Mouse (Mus musculus) CH12F3 (cell line): ENCODE measurements around the gene Slirp.

Experiments
- in situ Hi-C: fragments of 300-500 bp; cut with MboI; formaldehyde crosslinking; loops from 2 replicates; pipeline ENCODE4 v1.14.3; 2020; ENCODE audit warnings: low sequenced_read_pairs

Gene Slirp

GRCm38 (mm10) chr12:87443700-87444122, at the start of gene Slirp, which contains the start of gene Alkbh1:
Gene Slirp (plus strand): TSS chr12:87443896.
Gene Alkbh1 (minus strand): TSS chr12:87444017.
- in situ Hi-C loops: no loop called here

DNA sequence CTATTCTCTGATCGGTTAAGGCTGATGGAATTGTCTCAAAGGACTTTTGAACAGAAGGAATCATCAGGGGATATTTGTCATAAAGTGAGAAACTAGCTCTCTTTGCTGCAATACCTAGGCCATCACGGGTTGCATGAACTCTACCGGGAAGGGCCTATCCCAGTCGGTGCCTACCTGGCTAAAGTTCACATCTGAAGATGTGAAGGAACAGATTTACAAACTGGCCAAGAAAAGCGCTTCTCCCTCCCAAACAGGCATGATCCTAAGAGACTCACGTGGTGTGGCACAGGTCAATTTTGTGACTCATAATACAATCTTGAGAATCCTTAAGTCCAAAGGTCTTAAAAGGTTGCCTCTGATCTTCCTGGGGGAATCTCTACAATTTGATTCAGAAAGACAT, 49.4 kb upstream of the Slirp start:
- in situ Hi-C loops: no loop called here

GRCm38 (mm10) chr12:87397126-87397525, 46.6 kb upstream of the Slirp start:
- in situ Hi-C loops: no loop called here

- in situ Hi-C loops: no loop called here
Observed at GRCm38 (mm10) chr12:87397811-87398417, 45.8 kb upstream of the Slirp start.

DNA sequence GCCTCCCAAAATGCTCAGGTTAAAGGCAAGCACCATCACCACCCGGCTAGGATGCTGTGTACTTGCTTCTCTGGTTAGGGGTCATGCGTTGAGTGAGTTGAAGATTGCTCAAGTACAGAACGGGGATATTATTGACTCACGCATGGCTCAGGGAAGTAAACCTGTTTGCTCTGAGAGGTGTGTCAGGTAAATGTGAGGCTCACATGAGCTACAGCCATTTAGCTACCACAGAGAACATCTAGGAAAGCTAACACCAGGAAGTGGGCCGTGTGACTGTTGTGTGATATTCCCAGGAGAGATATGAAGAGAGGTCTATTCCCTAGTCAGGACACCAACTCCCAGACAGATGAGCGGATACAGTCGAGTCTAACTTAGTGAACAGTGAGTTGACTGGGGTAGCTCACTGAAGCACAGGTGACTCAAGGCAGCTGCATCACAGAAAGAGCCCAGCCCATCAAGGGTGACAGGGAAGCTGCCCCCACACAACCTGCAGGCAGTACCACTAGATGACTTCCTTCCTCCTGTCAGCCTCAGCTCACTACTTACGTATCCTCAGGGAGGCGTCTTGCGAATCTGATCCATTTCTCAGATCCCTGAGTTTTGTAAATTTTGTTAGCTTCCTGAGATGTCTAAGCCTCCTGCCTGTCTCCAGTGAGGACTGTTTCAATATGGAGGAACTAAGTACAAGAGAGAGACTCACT, 44.4 kb upstream of the Slirp start:
- in situ Hi-C loops: no loop called here

- in situ Hi-C loops: no loop called here
Observed at GRCm38 (mm10) chr12:87401883-87402282, 41.8 kb upstream of the Slirp start.

DNA sequence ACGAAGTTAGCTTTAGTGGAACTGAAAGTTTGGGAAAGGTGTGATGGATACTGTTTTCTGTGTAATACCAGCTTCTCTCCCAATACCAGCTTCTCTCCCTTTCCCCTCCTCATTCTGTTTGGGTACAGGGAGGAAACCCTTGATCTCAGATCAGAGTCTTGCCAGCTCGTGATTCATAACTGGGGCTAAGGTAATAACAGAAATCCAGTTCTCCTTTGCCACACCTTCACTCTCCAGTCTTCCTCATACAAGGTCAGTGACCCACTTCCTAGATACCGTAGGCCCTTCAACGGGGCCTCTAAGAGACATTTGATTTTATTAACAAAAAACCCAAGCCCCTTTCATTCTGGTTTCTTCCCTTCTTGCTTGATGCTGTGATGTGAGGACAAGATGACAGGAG, 38.5 kb upstream of the Slirp start:
- in situ Hi-C loops: no loop called here

GRCm38 (mm10) chr12:87405721-87406120, 38.0 kb upstream of the Slirp start:
- in situ Hi-C loops: no loop called here

DNA sequence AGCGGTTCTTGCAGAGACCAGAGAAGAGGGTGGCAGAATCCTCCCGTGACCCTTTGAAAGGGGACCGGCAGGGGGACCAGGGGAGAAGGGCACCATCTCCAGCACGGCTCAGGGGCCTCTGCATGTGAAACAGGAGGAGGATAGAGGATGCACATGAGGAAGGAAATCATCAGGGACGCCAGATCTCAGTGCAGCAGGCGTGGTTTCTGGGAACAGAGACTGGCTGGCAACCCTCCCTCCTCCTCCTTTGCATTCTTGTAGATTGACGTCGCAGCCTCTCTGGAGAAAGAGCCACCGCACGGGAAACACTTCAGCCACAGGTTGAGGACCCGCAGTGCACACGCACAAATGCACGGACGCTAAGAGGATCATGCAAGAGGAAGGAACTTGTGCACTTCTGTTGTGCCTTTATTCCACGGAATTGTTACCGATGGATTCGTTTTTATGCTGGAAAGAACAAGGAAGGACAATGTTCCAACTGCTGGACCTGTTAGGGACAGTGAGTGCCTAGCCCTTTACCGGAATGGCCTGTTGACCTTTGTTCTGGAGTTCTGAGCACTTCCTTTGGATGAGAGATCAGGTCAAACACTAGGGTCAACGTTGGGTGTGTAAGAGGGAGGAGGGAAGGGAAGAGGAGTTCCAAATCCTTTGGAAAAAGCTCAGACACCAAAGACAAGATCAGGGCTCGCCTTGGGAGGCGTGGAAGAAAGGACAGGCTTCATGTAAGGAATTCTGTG, 35.7 kb upstream of the Slirp start:
- in situ Hi-C loops: no loop called here

GRCm38 (mm10) chr12:87409123-87409522, 34.6 kb upstream of the Slirp start:
- in situ Hi-C loops: no loop called here

GRCm38 (mm10) chr12:87410999-87411398, 32.7 kb upstream of the Slirp start:
- in situ Hi-C loops: no loop called here

DNA sequence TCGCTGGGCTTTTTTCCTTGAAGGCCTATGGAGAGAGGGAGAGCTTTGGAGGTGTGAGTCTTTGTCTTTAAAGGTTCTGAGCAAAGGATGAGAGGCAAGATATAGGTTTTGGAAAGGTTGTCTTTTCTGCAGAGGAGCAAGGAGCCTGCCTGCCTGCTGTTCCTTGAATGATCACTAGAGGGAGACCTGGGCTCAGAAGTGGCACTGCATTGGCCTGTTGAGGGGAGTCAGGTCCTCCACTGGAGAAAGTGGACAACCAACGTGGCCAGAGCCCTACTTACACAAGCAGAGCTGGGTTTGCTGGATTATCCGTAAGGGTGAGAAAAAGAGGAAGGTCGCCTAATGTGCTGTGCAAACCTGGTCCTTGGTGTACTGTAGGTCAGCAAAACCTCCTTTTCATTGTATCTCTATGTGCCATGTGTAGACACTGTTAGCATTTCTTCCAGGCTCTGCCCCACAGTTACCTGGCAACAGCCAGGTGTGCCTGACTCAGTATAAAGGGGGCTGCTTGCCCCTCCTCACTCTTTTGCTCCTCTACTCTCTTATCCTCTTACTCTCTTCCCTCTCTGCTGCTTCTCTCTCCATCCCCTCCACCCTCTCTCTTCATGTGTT, 30.4 kb upstream of the Slirp start:
- in situ Hi-C loops: no loop called here

- in situ Hi-C loops: no loop called here
Observed at GRCm38 (mm10) chr12:87415358-87415757, 28.3 kb upstream of the Slirp start.

DNA sequence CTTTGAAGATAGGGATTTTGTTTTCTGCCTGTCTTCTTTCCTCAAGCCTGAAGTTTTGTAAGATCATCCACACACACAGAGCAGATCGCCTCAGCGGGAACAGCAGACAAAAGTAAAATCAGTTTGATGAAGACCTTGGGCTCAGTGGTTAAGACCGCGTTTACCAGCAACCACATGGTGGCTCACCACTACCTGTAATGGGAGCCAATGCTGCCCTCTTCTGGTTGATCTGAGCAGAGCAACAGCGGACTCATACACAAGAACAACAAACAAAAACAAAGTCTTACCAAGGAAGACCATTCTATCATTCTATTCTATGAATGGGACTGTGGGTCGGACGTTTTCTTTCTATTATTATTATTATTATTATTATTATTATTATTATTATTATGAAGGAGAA, 27.0 kb upstream of the Slirp start:
- in situ Hi-C loops: no loop called here

GRCm38 (mm10) chr12:87418921-87419320, 24.8 kb upstream of the Slirp start:
- in situ Hi-C loops: no loop called here

DNA sequence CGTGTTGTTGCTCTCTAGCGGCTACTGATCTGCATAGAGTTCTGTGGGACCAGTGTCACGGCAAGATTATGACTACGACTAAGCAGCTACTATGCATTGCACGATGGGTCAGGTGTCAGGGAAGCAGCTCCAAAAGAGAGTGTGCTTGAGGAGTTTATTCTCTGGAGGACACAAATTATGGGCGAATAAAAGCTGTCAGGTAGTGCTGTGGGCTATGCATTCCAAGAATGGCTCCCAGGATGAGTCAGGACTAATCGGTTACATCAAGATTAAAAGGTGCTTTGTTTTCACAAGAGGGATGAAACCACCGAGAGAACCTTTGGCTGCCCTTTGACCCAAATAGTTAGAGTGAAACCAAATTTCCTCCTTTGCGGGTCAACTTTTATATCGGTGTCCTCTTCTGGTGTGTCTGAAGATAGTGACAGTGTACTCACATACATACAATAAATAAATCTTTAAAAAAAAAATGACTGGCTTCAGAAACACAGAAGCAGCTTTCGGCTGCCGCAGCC, 23.7 kb upstream of the Slirp start:
- in situ Hi-C loops: no loop called here

GRCm38 (mm10) chr12:87421708-87422507, 21.8 kb upstream of the Slirp start:
- in situ Hi-C loops: no loop called here

- in situ Hi-C loops: no loop called here
Observed at GRCm38 (mm10) chr12:87423700-87424099, 20.0 kb upstream of the Slirp start.

- in situ Hi-C loops: no loop called here
Observed at GRCm38 (mm10) chr12:87424516-87424915, 19.2 kb upstream of the Slirp start.

DNA sequence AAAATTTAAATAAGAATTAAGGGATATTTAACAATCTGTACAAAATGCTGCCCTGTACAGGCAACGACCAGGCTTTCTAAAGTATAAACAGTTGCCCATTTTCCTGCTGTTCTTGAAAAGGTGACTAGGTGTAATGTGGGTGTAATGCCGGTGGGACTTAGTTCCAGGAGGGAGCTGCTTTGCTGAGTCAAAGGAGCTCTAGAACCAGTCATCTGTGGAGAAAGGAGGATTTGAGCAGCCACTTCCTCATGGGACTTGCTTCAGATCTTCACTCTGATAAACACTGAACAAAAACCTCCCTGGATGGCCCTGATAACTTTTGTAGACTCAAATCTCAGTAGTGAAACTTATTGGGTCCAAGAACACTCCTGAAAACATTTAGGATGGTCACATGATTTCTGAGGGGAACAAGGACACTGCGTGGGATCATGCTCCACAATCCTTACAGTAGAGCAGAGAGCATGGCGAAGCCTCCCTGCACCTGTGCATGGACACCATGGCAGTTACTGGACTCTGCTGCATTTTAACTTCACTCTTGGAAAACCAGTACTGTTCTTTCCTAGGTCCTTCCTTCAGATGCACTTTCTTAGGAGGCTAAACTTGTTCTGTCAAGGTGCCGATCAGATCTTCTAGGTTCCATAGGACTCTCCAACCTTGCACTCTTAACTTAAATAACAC, 17.2 kb upstream of the Slirp start:
- in situ Hi-C loops: no loop called here
